Mouse (Mus musculus): Measurements from ENCODE around the gene Ice1.

DNA sequence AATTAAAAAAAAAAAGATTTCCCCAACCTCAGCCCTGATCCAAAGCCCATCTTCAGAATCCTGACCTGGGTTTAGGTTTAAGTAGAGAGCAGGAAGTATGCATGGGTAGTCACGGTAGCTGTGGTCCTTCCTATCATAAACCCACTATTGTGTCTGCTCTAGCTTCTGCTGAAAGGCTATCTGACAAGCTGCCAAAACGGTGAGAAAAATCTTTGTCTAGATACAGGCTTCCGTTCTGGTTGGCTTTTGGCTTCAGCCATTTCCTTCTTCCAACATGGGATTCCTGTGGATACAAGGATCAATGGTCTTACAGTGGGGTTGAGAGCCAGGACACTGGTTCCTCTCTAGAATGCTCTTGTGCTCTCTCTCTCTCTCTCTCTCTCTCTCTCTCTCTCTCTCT lies 2.2 kb upstream of the Ice1 start:
- TF ChIP-seq CTCF (IDR thresholded peaks at IDR 0.05; ENCODE audit: borderline replicate concordance, insufficient read depth, low read depth, low read length) = no peak
- no peak for TF ChIP-seq POLR2A (IDR thresholded peaks at IDR 0.05; ENCODE audit: borderline replicate concordance, insufficient read depth, low read length)

All from cerebellum, adult 2 months (tissue).